ENCODE assay signal across 10 mouse cellular contexts in genomic region chr16:30020124-30020523, GRCm38 (mm10). TPM values are rescaled to one million over a fixed set of nuclear protein-coding genes. Genes with fewer than 3 reads are reported as not detected.
DNase-seq lines count a peak whose midpoint lies in the region; ATAC-seq lines count a peak whose summit lies in the region.
"Had no signal": no experiment of that assay in that cellular context is flagged by ENCODE, and none has a peak within 500 bp of the region (broad histone marks: within the 10 kb centered on the region; RNA-seq: fewer than 3 reads in every experiment).

No protein-coding gene starts in this region.

- H3K4me2 ChIP-seq in embryonic facial prominence, embryonic 13.5 days: peak overlapping the region; percentile 42
- peak overlapping the region; percentile 26; the same call in 1 of the 2 replicates for H3K4me2 ChIP-seq in hindbrain, embryonic 12.5 days (replicated peaks)
- peak overlapping the region; percentile 7; the same call in 1 of the 2 replicates for H3K4me2 ChIP-seq in neural tube, embryonic 11.5 days (ENCODE audit: low read depth)

- no peak overlapping the region; the same call in 1 of the 2 replicates for H3K27ac ChIP-seq in embryonic facial prominence, embryonic 13.5 days
- H3K27ac ChIP-seq in hindbrain, embryonic 12.5 days: no peak overlapping the region
- H3K27ac ChIP-seq in neural tube, embryonic 11.5 days (ENCODE audit: low read depth, low read length): no peak overlapping the region

- intact Hi-C loops in heart, postnatal 36 days (cut with DNase I): no loop called here

- H3K9ac ChIP-seq in embryonic facial prominence, embryonic 13.5 days: 0 out of 2 replicates have a peak overlapping the region, but pooled peaks have one; percentile 32
- H3K9ac ChIP-seq in hindbrain, embryonic 12.5 days: no peak overlapping the region
- H3K9ac ChIP-seq in neural tube, embryonic 11.5 days (ENCODE audit: low read length): no peak overlapping the region

- ATAC-seq in embryonic facial prominence, embryonic 13.5 days (ENCODE audit: insufficient number of reproducible peaks, insufficient read depth, low FRiP score, low TSS enrichment, low read depth): no peak
- ATAC-seq in hindbrain, embryonic 12.5 days (ENCODE audit: low FRiP score): peak; percentile 55
- peak; percentile 60; the same call in 1 of the 2 replicates for ATAC-seq in neural tube, embryonic 11.5 days (ENCODE audit: insufficient read depth, low FRiP score, low TSS enrichment)

- DNase-seq in heart, adult 11 months: peak; percentile 96
- DNase-seq in heart, postnatal 36 days: no peak
- no peak for DNase-seq in neural tube, embryonic 11.5 days (ENCODE audit: low spot score)
- no peak for DNase-seq in adrenal gland, postnatal 10 days
- no peak for DNase-seq in left cerebral cortex, adult 11 months (ENCODE audit: low spot score)
- no peak for DNase-seq in Muller cell, postnatal 12 days (ENCODE audit: inconsistent ontology term)
- DNase-seq: lung, adult 2 months; right cerebral cortex, postnatal 14 days had no signal

- H3K9me3 ChIP-seq in embryonic facial prominence, embryonic 13.5 days: no peaks in the 10 kb centered on the region
- no peaks in the 10 kb centered on the region for H3K9me3 ChIP-seq in hindbrain, embryonic 12.5 days (replicated peaks)
- H3K9me3 ChIP-seq in neural tube, embryonic 11.5 days (ENCODE audit: control insufficient read depth, low read length): no peaks in the 10 kb centered on the region

- peaks cover 66% of the 10 kb centered on the region for H3K4me1 ChIP-seq in embryonic facial prominence, embryonic 13.5 days
- H3K4me1 ChIP-seq in hindbrain, embryonic 12.5 days: peaks cover 45% of the 10 kb centered on the region
- H3K4me1 ChIP-seq in neural tube, embryonic 11.5 days (ENCODE audit: control insufficient read depth, insufficient read depth, low read length): peaks cover 19% of the 10 kb centered on the region; the same call in 1 of the 2 replicates

- H3K36me3 ChIP-seq in embryonic facial prominence, embryonic 13.5 days: no peaks in the 10 kb centered on the region
- no peaks in the 10 kb centered on the region for H3K36me3 ChIP-seq in hindbrain, embryonic 12.5 days
- no peaks in the 10 kb centered on the region for H3K36me3 ChIP-seq in neural tube, embryonic 11.5 days (ENCODE audit: control insufficient read depth, insufficient read depth, low read length)

- WGBS in embryonic facial prominence, embryonic 13.5 days: 5% methylated on average over 13 of the region's 13 CpGs
- WGBS in hindbrain, embryonic 12.5 days: 13% methylated on average over 13 of the region's 13 CpGs
- 4% methylated on average over 13 of the region's 13 CpGs for WGBS in neural tube, embryonic 11.5 days

- H3K4me3 ChIP-seq in embryonic facial prominence, embryonic 13.5 days: no peak overlapping the region
- no peak overlapping the region for H3K4me3 ChIP-seq in hindbrain, embryonic 12.5 days
- no peak overlapping the region for H3K4me3 ChIP-seq in neural tube, embryonic 11.5 days (ENCODE audit: low read depth, low read length)

- H3K27me3 ChIP-seq in embryonic facial prominence, embryonic 13.5 days: no peaks in the 10 kb centered on the region
- H3K27me3 ChIP-seq in hindbrain, embryonic 12.5 days: peaks cover 59% of the 10 kb centered on the region
- 0 out of 2 replicates have a peak, but pooled peaks cover 7% of the 10 kb centered on the region for H3K27me3 ChIP-seq in neural tube, embryonic 11.5 days (ENCODE audit: control insufficient read depth, insufficient read depth, low read length)

RNA-seq across cellular contexts. Expression of gene Hes1, which starts 44.1 kb away (rescaled TPM):
- 10 to 100 TPM; 20.6 to 27.4 TPM for total RNA-seq in heart, postnatal 36 days (2021)
- 42.9 and 44.3 TPM in 2 replicates for polyA plus RNA-seq in embryonic facial prominence, embryonic 13.5 days (2015; fragmentation: Nextera tagmentation; extraction: Ambion mirVana)
- polyA plus RNA-seq in hindbrain, embryonic 12.5 days (2016; fragmentation: Nextera tagmentation; extraction: Ambion mirVana): 39.5 and 40.3 TPM in 2 replicates
- polyA plus RNA-seq in neural tube, embryonic 11.5 days (2014; fragmentation: Nextera tagmentation; extraction: Ambion mirVana): 56.8 and 57.3 TPM in 2 replicates
- 10 to 100 TPM; 28.7 to 35.5 TPM for total RNA-seq in adrenal gland, postnatal 10 days (2021)
